Mouse (Mus musculus): ENCODE measurements around the gene Olfr524. TPM values are rescaled to one million over a fixed set of nuclear protein-coding genes. Genes with fewer than 3 reads are reported as not detected.

Gene Olfr524
- polyA plus RNA-seq, 1 experiment from 2014 or later: not detected

Other genes with a start within 250 kb of the Olfr524 start
- 0.51 TPM in 1 of 2 replicates, not detected in the other for gene 6430531B16Rik, start 227.2 kb downstream of the Olfr524 start, polyA plus RNA-seq (2014; fragmentation: Nextera tagmentation; extraction: Ambion mirVana)
- gene Adam8, start 213.4 kb downstream of the Olfr524 start, polyA plus RNA-seq (2014; fragmentation: Nextera tagmentation; extraction: Ambion mirVana): 2.0 and 3.0 TPM in 2 replicates
- gene Zfp511, start 169.6 kb downstream of the Olfr524 start, polyA plus RNA-seq (2014; fragmentation: Nextera tagmentation; extraction: Ambion mirVana): 39.6 and 47.7 TPM in 2 replicates
- 73.9 and 83.4 TPM in 2 replicates for gene Tubgcp2, start 169.3 kb downstream of the Olfr524 start, polyA plus RNA-seq (2014; fragmentation: Nextera tagmentation; extraction: Ambion mirVana)
- gene Msx3, start 156.9 kb downstream of the Olfr524 start, polyA plus RNA-seq (2014; fragmentation: Nextera tagmentation; extraction: Ambion mirVana): 93.7 and 103 TPM in 2 replicates
- gene Caly, start 123.4 kb downstream of the Olfr524 start, polyA plus RNA-seq (2014; fragmentation: Nextera tagmentation; extraction: Ambion mirVana): 9.4 and 11.4 TPM in 2 replicates
- gene Prap1, start 112.6 kb downstream of the Olfr524 start, polyA plus RNA-seq (2014; fragmentation: Nextera tagmentation; extraction: Ambion mirVana): not detected in 2 replicates
- 12.8 and 13.1 TPM in 2 replicates for gene Fuom, start 103.5 kb downstream of the Olfr524 start, polyA plus RNA-seq (2014; fragmentation: Nextera tagmentation; extraction: Ambion mirVana)
- 15.6 and 16.1 TPM in 2 replicates for gene Paox, start 90.2 kb downstream of the Olfr524 start, polyA plus RNA-seq (2014; fragmentation: Nextera tagmentation; extraction: Ambion mirVana)
- gene Echs1, start 89.5 kb downstream of the Olfr524 start, polyA plus RNA-seq (2014; fragmentation: Nextera tagmentation; extraction: Ambion mirVana): 160 and 162 TPM in 2 replicates
- 19.5 and 21.7 TPM in 2 replicates for gene Mtg1, start 68.4 kb downstream of the Olfr524 start, polyA plus RNA-seq (2014; fragmentation: Nextera tagmentation; extraction: Ambion mirVana)
- 0.72 and 1.2 TPM in 2 replicates for gene Sprn, start 51.1 kb downstream of the Olfr524 start, polyA plus RNA-seq (2014; fragmentation: Nextera tagmentation; extraction: Ambion mirVana)
- gene Olfr522, start 41.2 kb downstream of the Olfr524 start, polyA plus RNA-seq (2014; fragmentation: Nextera tagmentation; extraction: Ambion mirVana): not detected in 2 replicates
- not detected in 2 replicates for gene Olfr523, start 32.7 kb downstream of the Olfr524 start, polyA plus RNA-seq (2014; fragmentation: Nextera tagmentation; extraction: Ambion mirVana)
- gene Cd163l1, start 12.3 kb upstream of the Olfr524 start, polyA plus RNA-seq (2014; fragmentation: Nextera tagmentation; extraction: Ambion mirVana): not detected in 2 replicates
- gene 5830411N06Rik, start 41.3 kb upstream of the Olfr524 start, polyA plus RNA-seq (2014; fragmentation: Nextera tagmentation; extraction: Ambion mirVana): not detected in 2 replicates
- gene Olfr525, start 114.9 kb upstream of the Olfr524 start, polyA plus RNA-seq (2014; fragmentation: Nextera tagmentation; extraction: Ambion mirVana): not detected in 2 replicates
- not detected in 2 replicates for gene Olfr527, start 128.1 kb upstream of the Olfr524 start, polyA plus RNA-seq (2014; fragmentation: Nextera tagmentation; extraction: Ambion mirVana)
- gene Olfr60, start 155.7 kb upstream of the Olfr524 start, polyA plus RNA-seq (2014; fragmentation: Nextera tagmentation; extraction: Ambion mirVana): not detected in 2 replicates
- not detected in 2 replicates for gene Olfr530, start 170.4 kb upstream of the Olfr524 start, polyA plus RNA-seq (2014; fragmentation: Nextera tagmentation; extraction: Ambion mirVana)
- gene Olfr531, start 197.0 kb upstream of the Olfr524 start, polyA plus RNA-seq (2014; fragmentation: Nextera tagmentation; extraction: Ambion mirVana): not detected in 2 replicates
- gene Olfr532, start 215.7 kb upstream of the Olfr524 start, polyA plus RNA-seq (2014; fragmentation: Nextera tagmentation; extraction: Ambion mirVana): not detected in 2 replicates